Mouse (Mus musculus): ENCODE data around the gene Abi2. TPM values are rescaled to one million over a fixed set of nuclear protein-coding genes. Genes with fewer than 3 reads are reported as not detected.

Abi2 gene
- total RNA-seq (2023): 1 to 10 TPM; 6.7 to 7.2 TPM

DNA sequence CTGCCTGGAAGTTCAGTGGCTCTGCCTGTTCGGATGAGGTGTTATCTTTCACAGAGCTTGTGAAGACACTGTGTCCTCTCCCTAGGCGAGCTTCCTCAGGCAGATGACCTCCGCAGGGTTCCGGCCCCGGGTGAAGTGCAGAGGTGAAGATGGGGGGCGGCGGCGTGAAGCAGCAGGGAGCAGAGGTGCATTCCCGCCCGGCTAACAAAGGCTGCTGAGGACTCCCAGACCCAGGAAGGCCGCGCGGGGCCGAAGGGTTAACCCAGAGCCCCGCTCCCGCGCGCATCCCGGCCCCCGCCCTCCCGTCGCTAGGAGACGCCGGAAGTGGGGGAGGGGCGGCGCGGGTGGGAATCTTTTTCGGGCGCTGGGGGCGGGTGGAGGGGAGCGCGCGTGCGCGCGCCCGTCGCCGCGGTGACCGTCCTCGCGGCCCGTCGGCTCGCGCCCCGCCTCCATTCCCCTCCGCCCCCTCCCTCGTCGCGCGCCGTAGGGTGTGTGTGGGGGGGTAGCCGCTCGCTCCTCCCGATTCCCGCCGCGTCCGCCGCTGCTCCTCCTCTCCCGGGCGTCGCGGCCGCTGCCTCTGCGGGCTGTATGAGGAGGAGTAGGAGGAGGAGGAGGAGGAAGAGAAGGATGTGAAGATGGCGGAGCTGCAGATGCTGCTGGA lies at the start of gene Abi2:
Gene Abi2 (plus strand): TSS at position 452 of the 661 bp plus-strand sequence.

Other genes with a start within 250 kb of the Abi2 start
- 10 to 100 TPM; 12.3 to 18.7 TPM for gene Nbeal1, start 229.0 kb upstream of the Abi2 start, total RNA-seq (2023)
- 10 to 100 TPM; 10.4 to 13.4 TPM for gene Cyp20a1, start 66.3 kb upstream of the Abi2 start, total RNA-seq (2023)
- gene Raph1, start 157.5 kb downstream of the Abi2 start, total RNA-seq (2023): 10 to 100 TPM; 17.9 to 23.3 TPM

Data from neutrophil, adult 83 days (primary cell).